Mouse (Mus musculus) myocyte (in vitro differentiated cells): ENCODE measurements around the gene 4930442H23Rik. TPM values are rescaled to one million over a fixed set of nuclear protein-coding genes. Genes with fewer than 3 reads are reported as not detected.
"Not testable (repeated sequence)": the region's sequence is repeated elsewhere in the genome, so short reads cannot be mapped to it uniquely, and the experiment has no call there.

Experiments used
- H3K27me3 ChIP-seq: one replicate; pipeline ENCODE4 v1.6.1; 2011; ENCODE audit not compliant: control insufficient read depth, insufficient read depth, insufficient read length
- H3K36me3 ChIP-seq: one replicate; pipeline ENCODE4 v1.6.1; 2011; ENCODE audit not compliant: control insufficient read depth, insufficient read depth
- H3K4me2 ChIP-seq: one replicate; pipeline ENCODE4 v1.6.1; 2011; ENCODE audit warnings: low read depth, control low read depth
- H3K4me3 ChIP-seq: one replicate; pipeline ENCODE4 v1.5.1; 2011; ENCODE audit warnings: mild to moderate bottlenecking, control low read depth, moderate library complexity
- H3K79me2 ChIP-seq: one replicate; pipeline ENCODE4 v1.6.1; 2011; ENCODE audit not compliant: control insufficient read depth, insufficient read depth
- H3ac ChIP-seq: one replicate; pipeline ENCODE4 v1.6.1; 2011; ENCODE audit not compliant: control insufficient read depth, insufficient read length
- CEBPB ChIP-seq: IDR thresholded peaks from 2 replicates; pipeline ENCODE4 v1.6.1; 2011; ENCODE audit warnings: mild to moderate bottlenecking, moderate library complexity; ENCODE audit not compliant: poor library complexity, insufficient read depth, severe bottlenecking
- E2F4 ChIP-seq: IDR thresholded peaks from one replicate; pipeline ENCODE4 v1.6.1; 2011; ENCODE audit warnings: mild to moderate bottlenecking, control low read depth, moderate library complexity; ENCODE audit not compliant: insufficient read depth
- MAX ChIP-seq: IDR thresholded peaks from one replicate; pipeline ENCODE4 v1.6.1; 2011; ENCODE audit warnings: low read depth, mild to moderate bottlenecking, control low read depth
- MYOD1 ChIP-seq, 3 experiments: IDR thresholded peaks; one replicate each; pipeline ENCODE4 v1.6.1; 2011; ENCODE audit warnings: control low read depth in 2 of 3, low read depth in 2 of 3, mild to moderate bottlenecking in 2 of 3, moderate library complexity in 1 of 3; ENCODE audit not compliant: insufficient read length in 2 of 3, control insufficient read depth in 1 of 3
- MYOG ChIP-seq, 3 experiments: IDR thresholded peaks; one replicate each; pipeline ENCODE4 v1.6.1; 2011; ENCODE audit warnings: control low read depth in 2 of 3, low read depth in 2 of 3, mild to moderate bottlenecking in 2 of 3; ENCODE audit not compliant: insufficient read length in 2 of 3, control insufficient read depth in 1 of 3, insufficient read depth in 1 of 3
- POLR2A ChIP-seq: IDR thresholded peaks from one replicate; pipeline ENCODE4 v1.6.1; 2011; ENCODE audit warnings: low read depth, mild to moderate bottlenecking, control low read depth, moderate library complexity; ENCODE audit not compliant: insufficient read length
- POLR2AphosphoS2 ChIP-seq: IDR thresholded peaks from one replicate; pipeline ENCODE4 v1.6.1; 2011; ENCODE audit warnings: low read depth, control low read depth; ENCODE audit not compliant: insufficient read length
- REST ChIP-seq: IDR thresholded peaks from one replicate; pipeline ENCODE4 v1.6.1; 2011; ENCODE audit warnings: mild to moderate bottlenecking, control low read depth, moderate library complexity; ENCODE audit not compliant: insufficient read depth, insufficient read length
- SRF ChIP-seq: IDR thresholded peaks from one replicate; pipeline ENCODE4 v1.6.1; 2011; ENCODE audit warnings: low read depth; ENCODE audit not compliant: control insufficient read depth, insufficient read length
- TCF12 ChIP-seq: IDR thresholded peaks from one replicate; pipeline ENCODE4 v1.6.1; 2011; ENCODE audit warnings: mild to moderate bottlenecking, control low read depth; ENCODE audit not compliant: poor library complexity, insufficient read depth, severe bottlenecking
- TCF3 ChIP-seq: IDR thresholded peaks from one replicate; pipeline ENCODE4 v1.6.1; 2011; ENCODE audit warnings: low read depth, control low read depth; ENCODE audit not compliant: insufficient read length
- USF1 ChIP-seq: IDR thresholded peaks from one replicate; pipeline ENCODE4 v1.6.1; 2011; ENCODE audit warnings: low read depth, mild to moderate bottlenecking, control low read depth, moderate library complexity
- polyA plus RNA-seq: library from polyadenylated mRNA; unstranded; fragments of >200 nt; fragmentation: generic; extraction: Trizol; gene quantifications from one replicate; pipeline ENCODE4 v1.2.1, GENCODE M21; 2012; ENCODE audit warnings: missing spikeins

4930442H23Rik gene
- polyA plus RNA-seq, 1 experiment: 0.12 TPM

GRCm38 (mm10) chr10:81217964-81218363 is 34.3 kb upstream of the 4930442H23Rik start:
- H3K4me3 ChIP-seq: no peak overlapping the region
- no peaks in the 10 kb centered on the region for H3K36me3 ChIP-seq
- H3K4me2 ChIP-seq: no peak overlapping the region
- H3K79me2 ChIP-seq: no peaks in the 10 kb centered on the region
- no peak overlapping the region for H3ac ChIP-seq
- H3K27me3 ChIP-seq: peaks cover 14% of the 10 kb centered on the region
- TF ChIP-seq REST: no peak
- TF ChIP-seq CEBPB: no peak
- no peak for TF ChIP-seq POLR2A
- TF ChIP-seq MYOG (IDR thresholded peaks at IDR 0.05; ENCODE audit: control insufficient read depth in 1 of 3, insufficient read depth in 1 of 3, insufficient read length in 2 of 3, low read depth in 2 of 3): no peak
- TF ChIP-seq TCF12: no peak
- TF ChIP-seq E2F4: no peak
- no peak for TF ChIP-seq SRF
- TF ChIP-seq TCF3: no peak
- TF ChIP-seq MAX: no peak
- no peak for TF ChIP-seq POLR2AphosphoS2
- TF ChIP-seq MYOD1 (IDR thresholded peaks at IDR 0.05; ENCODE audit: control insufficient read depth in 1 of 3, insufficient read length in 2 of 3, low read depth in 2 of 3): no peak
- no peak for TF ChIP-seq USF1

GRCm38 (mm10) chr10:81217267-81217666 is 33.6 kb upstream of the 4930442H23Rik start:
- H3K79me2 ChIP-seq, H3ac ChIP-seq, H3K4me2 ChIP-seq, H3K36me3 ChIP-seq, H3K4me3 ChIP-seq: not testable (repeated sequence)
- peaks cover 14% of the 10 kb centered on the region for H3K27me3 ChIP-seq

- Histone ChIP-seq H3K4me3 (no peak overlapping the region), H3K4me2 (no peak overlapping the region), H3ac (no peak overlapping the region), H3K79me2 (no peaks in the 10 kb centered on the region), H3K27me3 (peaks cover 14% of the 10 kb centered on the region), H3K36me3 (no peaks in the 10 kb centered on the region)
- TF ChIP-seq TCF12 (no peak), MYOG (IDR thresholded peaks at IDR 0.05; ENCODE audit: control insufficient read depth in 1 of 3, insufficient read depth in 1 of 3, insufficient read length in 2 of 3, low read depth in 2 of 3) (no peak), SRF (no peak), CEBPB (no peak), POLR2AphosphoS2 (no peak), MYOD1 (IDR thresholded peaks at IDR 0.05; ENCODE audit: control insufficient read depth in 1 of 3, insufficient read length in 2 of 3, low read depth in 2 of 3) (no peak), REST (no peak), E2F4 (no peak)
Observed at GRCm38 (mm10) chr10:81216810-81217209, 33.2 kb upstream of the 4930442H23Rik start.

- Histone ChIP-seq H3ac (no peak overlapping the region), H3K27me3 (peaks cover 14% of the 10 kb centered on the region), H3K79me2 (no peaks in the 10 kb centered on the region), H3K4me3 (no peak overlapping the region), H3K36me3 (no peaks in the 10 kb centered on the region), H3K4me2 (no peak overlapping the region)
- TF ChIP-seq USF1 (no peak), MYOG (IDR thresholded peaks at IDR 0.05; ENCODE audit: control insufficient read depth in 1 of 3, insufficient read depth in 1 of 3, insufficient read length in 2 of 3, low read depth in 2 of 3) (no peak), MYOD1 (IDR thresholded peaks at IDR 0.05; ENCODE audit: control insufficient read depth in 1 of 3, insufficient read length in 2 of 3, low read depth in 2 of 3) (no peak), CEBPB (no peak), POLR2A (no peak), POLR2AphosphoS2 (no peak), REST (no peak), TCF12 (no peak), TCF3 (no peak), E2F4 (no peak), MAX (no peak), SRF (no peak)
Observed at GRCm38 (mm10) chr10:81216260-81216659, 32.6 kb upstream of the 4930442H23Rik start.

- Histone ChIP-seq H3ac (no peak overlapping the region), H3K27me3 (peaks cover 14% of the 10 kb centered on the region), H3K4me3 (no peak overlapping the region), H3K4me2 (no peak overlapping the region), H3K79me2 (no peaks in the 10 kb centered on the region), H3K36me3 (no peaks in the 10 kb centered on the region)
- no peak for TF ChIP-seq MYOG (IDR thresholded peaks at IDR 0.05; ENCODE audit: control insufficient read depth in 1 of 3, insufficient read depth in 1 of 3, insufficient read length in 2 of 3, low read depth in 2 of 3)
- TF ChIP-seq POLR2AphosphoS2: no peak
- no peak for TF ChIP-seq MYOD1 (IDR thresholded peaks at IDR 0.05; ENCODE audit: control insufficient read depth in 1 of 3, insufficient read length in 2 of 3, low read depth in 2 of 3)
- no peak for TF ChIP-seq MAX
- no peak for TF ChIP-seq USF1
- no peak for TF ChIP-seq REST
- no peak for TF ChIP-seq E2F4
- no peak for TF ChIP-seq CEBPB
Observed at GRCm38 (mm10) chr10:81210154-81210553, 26.5 kb upstream of the 4930442H23Rik start.
